Mouse (Mus musculus) kidney, postnatal 36 days (tissue): ENCODE measurements at regions not wholly inside any gene's neighbourhood (a gene's known extent, or its start where the extent isn't known, plus 50 kb on each side); places are given as distances from the start of the nearest gene placed in this dataset.

Source experiments
- DNase-seq, 2 experiments: peaks; one replicate each; pipeline ENCODE4 v3.0.0; 2021 to 2022; ENCODE audit warnings: mixed read lengths in 2 of 2

GRCm38 (mm10) chr11:117538732-117539131, 54.6 kb downstream of the Gm11733 start:
- DNase-seq, result no peak

GRCm38 (mm10) chr11:117540609-117541008, 56.4 kb downstream of the Gm11733 start:
- no peak for DNase-seq

- DNase-seq, result peak; percentile 72 to 77
Observed at GRCm38 (mm10) chr11:117541205-117541884, 57.2 kb downstream of the Gm11733 start.

GRCm38 (mm10) chr11:117543191-117543590, 59.0 kb downstream of the Gm11733 start:
- DNase-seq, result no peak

- DNase-seq, result no peak
Observed at GRCm38 (mm10) chr11:117544507-117544906, 60.3 kb downstream of the Gm11733 start.

GRCm38 (mm10) chr11:117544926-117545325, 60.8 kb downstream of the Gm11733 start:
- no peak for DNase-seq

- DNase-seq, result no peak
Observed at GRCm38 (mm10) chr11:117551926-117552325, 67.8 kb downstream of the Gm11733 start.

GRCm38 (mm10) chr11:117552430-117552969, 68.3 kb downstream of the Gm11733 start:
- no peak for DNase-seq

GRCm38 (mm10) chr11:117554111-117554510, 69.9 kb downstream of the Gm11733 start:
- DNase-seq, result peak; percentile 53 to 76

- peak; percentile 61 to 79 for DNase-seq
Observed at GRCm38 (mm10) chr11:117557474-117558381, 73.6 kb downstream of the Gm11733 start.

GRCm38 (mm10) chr11:117559839-117560238, 75.7 kb downstream of the Gm11733 start:
- no peak for DNase-seq

GRCm38 (mm10) chr11:117567961-117568605, 83.9 kb downstream of the Gm11733 start:
- no peak for DNase-seq

- no peak for DNase-seq
Observed at GRCm38 (mm10) chr11:117568606-117568991, 84.4 kb downstream of the Gm11733 start.

- peak in 1 of 2 experiments; percentile 14 for DNase-seq
Observed at GRCm38 (mm10) chr11:117569566-117570101, 84.5 kb upstream of the Tnrc6c start.

- DNase-seq, result no peak
Observed at GRCm38 (mm10) chr11:117571858-117572257, 82.2 kb upstream of the Tnrc6c start.

GRCm38 (mm10) chr11:117574721-117575120, 79.4 kb upstream of the Tnrc6c start:
- DNase-seq, result peak; percentile 22 to 33

GRCm38 (mm10) chr11:117579121-117579520, 75.0 kb upstream of the Tnrc6c start:
- no peak for DNase-seq

- DNase-seq, result no peak
Observed at GRCm38 (mm10) chr11:117579720-117580119, 74.4 kb upstream of the Tnrc6c start.

GRCm38 (mm10) chr11:117583478-117583877, 70.6 kb upstream of the Tnrc6c start:
- DNase-seq, result no peak

- no peak for DNase-seq
Observed at GRCm38 (mm10) chr11:117585556-117585955, 68.5 kb upstream of the Tnrc6c start.

GRCm38 (mm10) chr11:117586063-117586462, 68.0 kb upstream of the Tnrc6c start:
- DNase-seq, result no peak

- DNase-seq, result no peak
Observed at GRCm38 (mm10) chr11:117586857-117587425, 67.1 kb upstream of the Tnrc6c start.
